Mouse (Mus musculus): ENCODE data around the gene Gm20388. TPM values are rescaled to one million over a fixed set of nuclear protein-coding genes. Genes with fewer than 3 reads are reported as not detected.
A peak's percentile ranks its signal among the peaks of the same experiment; 100 is the strongest.

Gene Gm20388
- total RNA-seq, 2 experiments from 2014 or later = 12.7 TPM; not detected in 1

GRCm38 (mm10) chr8:123893413-123893812 lies 3982.8 kb downstream of the Gm20388 start:
- no peak for DNase-seq

- no peak for DNase-seq
These were observed 3984.0 kb downstream of the Gm20388 start, which contains the start of gene Acta1 for GRCm38 (mm10) chr8:123894502-123895097. Gene Acta1, minus strand, starts transcription at chr8:123894751.

DNA sequence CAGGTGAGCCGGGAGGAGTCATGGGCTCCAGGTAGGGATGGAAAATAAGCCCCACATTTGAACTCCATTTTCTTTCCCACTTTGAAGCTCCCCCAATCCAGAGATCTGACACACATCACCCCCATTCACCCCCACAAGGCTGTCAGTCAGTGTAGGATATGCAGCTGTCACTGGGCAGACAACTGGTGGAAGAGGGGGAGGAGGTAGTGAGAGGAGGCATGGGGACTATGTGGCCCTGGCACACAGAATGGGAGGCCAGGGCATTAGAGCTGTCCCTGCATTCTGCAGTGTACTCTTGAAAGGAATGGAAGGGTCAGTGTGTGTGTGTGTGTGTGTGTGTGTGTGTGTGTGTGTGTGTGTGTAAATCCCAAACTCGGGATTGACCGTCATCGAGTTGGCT lies 3984.6 kb downstream of the Gm20388 start:
- DNase-seq = no peak

- no peak for DNase-seq
These were observed 3985.2 kb downstream of the Gm20388 start for GRCm38 (mm10) chr8:123895680-123896365.

GRCm38 (mm10) chr8:123896366-123896761 lies 3985.7 kb downstream of the Gm20388 start:
- DNase-seq = no peak

- no peak for DNase-seq
These were observed 3986.1 kb downstream of the Gm20388 start for GRCm38 (mm10) chr8:123896774-123897173.

- DNase-seq = no peak
These were observed 3987.9 kb downstream of the Gm20388 start for GRCm38 (mm10) chr8:123898576-123898975.

DNA sequence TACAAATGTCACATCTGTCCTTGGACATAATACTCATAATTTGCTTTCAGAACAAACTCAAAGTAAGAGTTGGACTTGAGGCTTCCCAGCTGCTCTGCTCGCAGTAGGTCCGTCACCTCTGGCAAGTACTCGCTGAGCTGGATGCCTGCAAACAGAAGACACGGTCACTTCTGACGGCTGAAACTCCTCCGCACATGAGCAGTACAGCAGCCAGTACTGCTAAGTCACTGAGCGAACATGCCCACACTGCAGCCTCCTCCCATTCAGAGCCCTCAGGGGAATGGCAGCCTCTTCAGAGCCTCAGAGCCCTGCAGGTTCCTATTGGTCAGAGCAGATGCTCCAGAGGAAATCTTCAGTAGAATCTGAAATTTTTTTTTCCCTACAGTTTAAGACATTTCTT lies 3988.7 kb downstream of the Gm20388 start:
- no peak for DNase-seq

DNA sequence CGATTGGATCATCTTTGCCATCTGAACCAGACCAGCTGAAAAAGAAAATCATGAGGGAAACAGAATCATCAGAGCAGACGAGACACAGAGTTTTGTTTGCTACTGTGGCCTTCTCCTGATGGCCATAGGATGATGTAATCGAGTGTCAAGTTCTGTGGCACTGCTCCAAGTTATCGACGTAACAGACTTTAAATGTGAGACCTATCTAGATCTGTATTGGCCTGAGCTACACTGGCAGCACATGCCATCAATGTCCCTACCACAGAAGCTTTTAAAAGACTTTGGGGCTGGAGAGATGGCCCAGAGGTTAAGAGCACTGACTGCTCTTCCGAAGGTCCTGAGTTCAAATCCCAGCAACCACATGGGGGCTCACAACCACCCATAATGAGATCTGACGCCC lies 3992.0 kb downstream of the Gm20388 start:
- DNase-seq = no peak

DNA sequence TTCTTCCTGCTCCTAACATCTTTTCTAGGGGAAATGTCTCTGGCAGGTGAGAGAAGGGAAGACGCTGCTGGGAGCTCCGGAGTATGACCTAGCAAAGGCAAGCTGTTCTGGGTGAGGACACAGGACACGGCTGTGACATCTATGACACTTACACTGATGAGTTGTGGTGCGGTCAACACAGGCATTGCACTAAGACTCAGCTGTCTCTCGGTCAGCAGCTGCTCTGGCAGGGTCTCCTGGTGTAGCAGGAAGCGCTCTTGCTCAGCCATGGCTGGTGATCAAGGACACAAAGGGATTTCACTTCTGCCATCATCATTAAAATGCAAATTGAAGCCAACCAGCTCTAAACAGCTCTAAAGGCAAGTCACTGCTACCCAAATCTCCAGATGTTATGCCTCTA lies 3997.0 kb downstream of the Gm20388 start:
- DNase-seq = no peak

DNA sequence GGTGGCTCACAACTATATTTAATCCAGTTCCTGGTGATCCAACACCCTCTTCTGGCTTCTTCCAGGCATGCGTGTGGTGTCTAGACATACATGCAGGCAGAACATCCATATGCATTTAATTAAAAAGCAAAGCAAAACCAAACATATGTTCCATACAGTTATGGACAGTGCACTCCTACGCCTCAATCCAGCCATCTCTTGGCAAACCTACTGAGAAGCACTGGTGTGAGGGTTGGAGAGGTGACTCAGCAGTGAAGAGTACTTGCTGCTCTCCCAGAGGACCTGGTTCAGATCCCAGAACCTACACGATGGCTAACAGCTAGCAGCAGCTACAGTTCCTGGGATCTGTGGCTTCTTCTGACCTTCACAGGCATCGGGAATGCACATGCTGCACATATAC lies 4001.6 kb downstream of the Gm20388 start:
- no peak for DNase-seq

DNA sequence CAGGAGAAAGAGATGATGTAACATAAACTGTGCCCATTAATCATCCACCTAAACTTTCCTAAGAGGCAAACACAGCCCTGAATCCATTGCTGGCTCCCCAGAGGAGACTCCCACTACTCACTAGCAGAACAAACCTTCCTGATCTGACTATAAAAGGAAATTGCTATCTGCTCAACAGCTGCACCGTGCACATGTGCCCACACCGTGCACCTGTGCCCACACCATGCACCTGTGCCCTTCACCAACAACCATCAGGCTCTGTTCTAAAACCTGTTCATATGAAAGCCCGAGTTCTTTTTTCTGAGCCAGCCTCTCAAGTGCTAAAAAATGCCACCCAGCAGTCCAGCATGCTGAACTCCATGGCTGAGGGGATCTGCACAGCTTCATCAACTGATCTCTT lies 4004.0 kb downstream of the Gm20388 start:
- DNase-seq = no peak

- DNase-seq = peak; percentile 72
These were observed 4014.1 kb downstream of the Gm20388 start for GRCm38 (mm10) chr8:123924719-123925118.

DNA sequence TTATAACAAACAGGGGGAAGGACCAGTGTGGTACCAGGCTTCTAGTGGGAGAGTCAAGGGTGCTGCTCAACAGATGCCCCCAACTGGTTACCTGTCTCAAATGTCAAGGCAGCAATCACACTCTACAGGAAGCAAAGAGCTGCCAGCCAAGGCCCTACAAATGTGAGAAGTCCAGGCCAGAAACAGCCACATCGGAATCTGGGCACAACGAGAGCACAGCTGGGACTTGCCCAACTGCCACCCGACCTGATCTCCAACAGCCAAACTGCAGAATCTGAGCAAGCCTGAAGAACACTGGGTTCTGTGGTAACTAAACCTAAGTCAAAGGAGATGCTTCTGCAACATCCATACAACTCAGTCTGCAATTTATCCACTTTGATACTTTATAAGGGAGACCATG lies 4015.0 kb downstream of the Gm20388 start:
- DNase-seq = no peak

DNA sequence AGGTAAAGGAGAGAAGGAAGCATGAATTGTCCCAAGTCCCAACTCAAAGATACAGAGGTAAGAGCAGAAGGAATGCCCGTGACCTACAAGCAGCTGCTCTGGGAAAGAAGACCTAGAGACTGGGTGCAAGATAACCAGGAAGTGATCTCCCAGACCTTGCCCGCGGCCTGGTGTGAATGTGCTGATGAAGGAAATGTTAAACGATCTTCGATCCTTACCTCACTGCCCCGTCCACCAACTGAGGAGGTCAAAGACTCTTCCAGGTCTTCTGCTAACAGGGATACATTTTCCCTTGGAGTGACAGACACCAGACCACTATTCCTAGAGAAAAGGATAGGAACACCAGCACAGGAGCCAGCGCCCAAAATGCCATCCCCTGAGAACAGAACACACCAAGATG lies 4018.4 kb downstream of the Gm20388 start:
- no peak for DNase-seq

DNA sequence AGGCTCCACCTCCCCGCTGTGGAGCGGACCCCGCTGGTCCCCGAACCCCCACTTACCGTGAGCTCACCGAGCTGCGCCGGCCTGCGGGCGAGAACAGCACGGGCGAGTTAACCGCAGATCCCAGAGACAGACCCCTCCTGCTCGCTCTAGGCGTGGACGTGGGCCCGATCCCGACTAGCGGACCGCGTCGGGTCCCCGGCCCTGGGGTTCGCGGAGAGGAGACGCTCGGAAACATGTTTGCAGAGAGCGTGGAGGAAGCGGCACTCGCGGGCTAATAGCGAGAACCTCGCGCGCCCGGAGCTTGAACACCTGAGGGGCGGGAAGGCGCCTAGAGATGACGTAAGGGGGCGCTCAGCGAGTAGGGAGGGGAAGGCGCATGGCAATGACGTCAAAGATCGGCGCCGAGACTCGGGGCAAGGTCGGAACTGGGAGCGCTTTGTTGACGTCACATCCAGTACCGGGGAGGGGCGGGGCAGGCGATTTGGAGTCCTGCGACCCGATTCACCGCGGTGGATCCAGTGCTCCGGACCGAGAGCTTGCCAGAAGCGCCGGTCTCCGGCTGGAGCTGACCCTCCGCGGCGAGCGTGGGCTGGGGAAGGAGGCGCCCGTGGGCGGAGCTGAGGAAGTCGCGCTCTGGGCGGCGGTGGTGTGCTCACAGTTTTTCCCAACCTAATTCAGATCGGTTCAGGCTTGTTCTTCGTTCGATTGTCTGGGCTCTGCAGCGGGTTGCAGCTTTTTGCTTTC lies 4038.5 kb downstream of the Gm20388 start, which contains the start of gene Nup133:
Nup133 (minus strand) TSS at position 324 of the 744 bp plus-strand sequence.
- peak; percentile 99 for DNase-seq

GRCm38 (mm10) chr8:123949686-123949986 lies 4039.0 kb downstream of the Gm20388 start:
- DNase-seq = no peak

GRCm38 (mm10) chr8:123950077-123950802 lies 4039.6 kb downstream of the Gm20388 start:
- peak in 1 of 2 experiments; percentile 23 for DNase-seq

DNA sequence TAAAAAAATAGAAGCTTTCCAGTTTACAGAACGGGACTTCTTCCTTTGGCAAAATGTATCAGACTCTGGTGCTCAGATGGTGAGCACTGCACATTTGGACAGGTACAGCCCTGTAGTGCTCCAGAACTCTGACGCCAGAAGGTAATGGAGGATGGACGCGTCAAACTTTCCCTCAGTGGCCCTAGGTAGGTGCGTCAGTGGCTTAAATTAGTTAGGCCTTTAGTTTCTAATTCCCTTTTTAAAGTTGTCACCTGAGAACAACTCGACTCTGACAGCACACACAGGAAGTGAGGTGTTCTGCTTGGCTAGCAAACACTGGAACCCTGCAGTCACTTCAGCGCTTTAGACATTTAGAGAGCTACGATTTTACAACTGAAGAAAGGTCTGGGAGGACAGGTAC lies 4043.0 kb downstream of the Gm20388 start:
- DNase-seq = no peak

- DNase-seq = no peak
These were observed 4043.6 kb downstream of the Gm20388 start for GRCm38 (mm10) chr8:123954246-123954645.

DNA sequence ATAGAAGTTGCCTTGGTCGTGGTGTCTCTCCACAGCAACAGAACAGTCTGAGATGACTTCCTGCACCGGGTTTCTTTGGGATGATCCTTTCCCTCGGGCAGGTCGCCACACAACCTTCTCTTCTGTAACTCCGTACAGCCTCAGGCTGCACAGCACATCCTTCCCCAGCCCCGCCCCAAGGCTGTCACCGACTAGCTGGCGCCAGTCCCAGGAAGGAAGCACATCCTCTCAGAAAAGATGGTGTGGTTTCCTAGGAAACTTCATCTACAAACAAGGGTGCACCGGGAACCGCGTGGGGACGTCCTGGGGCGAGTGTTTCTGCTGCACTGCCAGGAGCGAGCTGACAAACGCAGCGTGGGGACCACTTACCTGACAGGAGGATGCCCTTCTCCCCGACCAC lies 4047.5 kb downstream of the Gm20388 start:
- DNase-seq = no peak

DNA sequence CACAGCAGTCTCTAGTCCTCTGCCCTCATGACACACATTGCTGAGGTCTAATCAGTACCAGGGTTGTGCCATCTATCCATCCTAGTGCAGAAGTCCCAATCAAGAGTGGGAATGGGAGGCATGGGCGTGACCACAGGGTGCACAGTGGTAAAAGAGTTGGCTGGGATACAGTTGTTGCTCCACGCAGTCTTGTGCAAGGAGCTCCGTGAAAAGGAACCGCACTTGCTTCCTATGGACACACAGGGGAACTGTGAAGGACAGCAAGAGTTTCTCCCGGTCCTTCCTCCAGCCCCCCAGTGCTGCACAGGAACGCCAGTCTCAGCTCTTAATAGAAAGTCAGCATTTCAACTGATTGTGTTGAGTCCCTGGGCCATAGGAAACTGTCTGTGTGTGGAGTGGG lies 4048.8 kb downstream of the Gm20388 start:
- no peak for DNase-seq

DNA sequence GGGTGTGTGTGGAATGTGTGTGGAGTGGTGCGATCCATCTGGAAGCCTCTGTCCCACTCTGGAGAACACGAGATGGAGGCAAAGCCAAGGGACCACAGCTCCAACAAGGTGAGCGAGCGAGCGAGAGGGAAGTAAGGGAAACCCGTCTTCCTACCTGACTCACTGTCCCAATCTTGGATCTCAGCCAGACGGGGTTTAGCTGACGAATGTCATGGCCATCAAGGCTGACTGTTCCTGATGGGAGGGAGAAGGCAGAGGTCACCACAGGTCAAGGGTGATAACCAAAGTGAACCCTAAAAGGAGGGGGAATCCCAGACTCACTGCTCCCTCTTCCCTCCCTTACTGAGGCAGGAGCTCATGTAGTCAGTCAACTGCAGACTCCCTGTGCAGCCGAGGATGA lies 4049.4 kb downstream of the Gm20388 start:
- no peak for DNase-seq
